Mouse (Mus musculus): ENCODE data around the gene Bcat1. TPM values are rescaled to one million over a fixed set of nuclear protein-coding genes. Genes with fewer than 3 reads are reported as not detected.

The Bcat1 gene
- polyA plus RNA-seq, 1 experiment = not detected

DNA sequence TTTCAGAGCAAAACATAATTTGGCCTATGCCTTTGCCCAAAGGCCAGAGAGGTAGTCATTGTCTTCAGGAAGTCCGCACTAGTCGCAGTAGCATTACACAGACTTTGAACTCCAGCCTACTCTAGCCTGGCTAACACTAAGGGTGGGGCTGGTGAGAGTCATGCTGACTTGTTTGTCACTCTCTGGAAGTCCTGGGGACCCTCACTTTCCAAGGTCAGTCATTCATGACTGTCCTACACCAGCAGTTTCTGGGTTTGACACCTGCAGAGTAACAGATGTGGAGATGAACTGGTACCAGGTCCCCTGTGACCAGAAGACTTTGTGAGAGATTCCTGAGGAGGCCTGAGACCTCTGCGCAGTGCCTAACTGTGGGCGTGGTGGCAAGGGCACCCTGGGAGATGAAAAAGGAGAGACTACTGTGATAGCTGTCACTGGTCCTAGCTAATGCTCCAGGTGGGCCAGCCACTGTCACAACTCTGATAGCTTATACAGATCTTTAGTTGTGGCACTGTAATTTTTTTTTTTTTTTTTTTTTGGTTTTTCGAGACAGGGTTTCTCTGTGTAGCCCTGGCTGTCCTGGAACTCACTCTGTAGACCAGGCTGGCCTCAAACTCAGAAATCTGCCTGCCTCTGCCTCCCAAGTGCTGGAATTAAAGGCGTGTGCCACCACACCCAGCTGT, 30.3 kb upstream of the Bcat1 start:
- TF ChIP-seq GATA1 (IDR thresholded peaks at IDR 0.05; ENCODE audit: low read length) = no peak

GRCm38 (mm10) chr6:145105439-145105838, 29.5 kb upstream of the Bcat1 start:
- no peak for TF ChIP-seq GATA1 (IDR thresholded peaks at IDR 0.05; ENCODE audit: low read length)

- no peak for TF ChIP-seq GATA1 (IDR thresholded peaks at IDR 0.05; ENCODE audit: low read length)
These were observed 28.4 kb upstream of the Bcat1 start for GRCm38 (mm10) chr6:145104241-145104939.

DNA sequence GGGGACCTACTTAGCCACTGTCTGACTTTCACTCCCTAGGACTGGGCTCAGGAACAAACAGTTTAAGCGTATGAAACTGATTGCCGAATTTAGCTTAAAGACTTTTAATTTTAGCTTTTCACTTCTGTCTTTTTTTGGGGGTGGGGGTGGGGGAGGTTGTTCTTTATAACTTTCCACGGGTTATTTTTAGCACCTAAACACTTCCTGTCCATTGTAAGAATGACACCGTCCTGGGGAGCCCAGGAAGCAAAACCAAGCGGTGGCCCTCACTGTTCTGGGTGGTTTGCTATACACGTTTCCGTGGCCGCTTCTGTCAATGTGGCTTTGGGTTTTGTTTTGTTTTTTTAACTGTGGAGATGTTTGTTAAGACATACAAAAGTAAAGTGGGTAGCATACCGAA, 24.9 kb upstream of the Bcat1 start:
- no peak for TF ChIP-seq GATA1 (IDR thresholded peaks at IDR 0.05; ENCODE audit: low read length)

GRCm38 (mm10) chr6:145094431-145094830, 18.4 kb upstream of the Bcat1 start:
- TF ChIP-seq GATA1 (IDR thresholded peaks at IDR 0.05; ENCODE audit: low read length) = no peak

- TF ChIP-seq GATA1 (IDR thresholded peaks at IDR 0.05; ENCODE audit: low read length) = no peak
These were observed 16.0 kb upstream of the Bcat1 start for GRCm38 (mm10) chr6:145091998-145092397.

GRCm38 (mm10) chr6:145090928-145091327, 14.9 kb upstream of the Bcat1 start:
- TF ChIP-seq GATA1 (IDR thresholded peaks at IDR 0.05; ENCODE audit: low read length) = no peak

GRCm38 (mm10) chr6:145090201-145090863, 14.3 kb upstream of the Bcat1 start:
- TF ChIP-seq GATA1 (IDR thresholded peaks at IDR 0.05; ENCODE audit: low read length) = no peak

DNA sequence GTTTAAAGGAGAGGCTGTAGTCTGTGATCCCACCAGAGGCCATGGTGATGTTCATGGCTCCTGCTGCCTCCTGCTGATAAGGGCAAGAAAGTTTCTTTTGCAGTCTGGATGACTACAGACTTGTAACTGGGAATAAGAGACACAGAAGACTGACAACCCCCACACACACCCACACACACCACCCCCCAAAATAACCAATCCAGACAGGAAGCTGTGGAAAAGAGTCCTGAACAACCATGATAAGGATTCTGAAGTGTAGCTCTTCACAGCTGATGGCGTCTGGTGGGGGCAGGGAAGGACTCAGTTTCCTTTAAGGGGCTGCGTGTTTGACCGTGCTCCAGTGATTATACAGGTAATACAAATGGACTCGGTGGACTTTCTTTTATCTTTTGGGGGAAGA, 13.4 kb upstream of the Bcat1 start:
- no peak for TF ChIP-seq GATA1 (IDR thresholded peaks at IDR 0.05; ENCODE audit: low read length)

- no peak for TF ChIP-seq GATA1 (IDR thresholded peaks at IDR 0.05; ENCODE audit: low read length)
These were observed 12.6 kb upstream of the Bcat1 start for GRCm38 (mm10) chr6:145088451-145089113.

- no peak for TF ChIP-seq GATA1 (IDR thresholded peaks at IDR 0.05; ENCODE audit: low read length)
These were observed 8.5 kb upstream of the Bcat1 start for GRCm38 (mm10) chr6:145084343-145085117.

- TF ChIP-seq GATA1 (IDR thresholded peaks at IDR 0.05; ENCODE audit: low read length) = no peak
These were observed 5.7 kb upstream of the Bcat1 start for GRCm38 (mm10) chr6:145081721-145082120.

- TF ChIP-seq GATA1 (IDR thresholded peaks at IDR 0.05; ENCODE audit: low read length) = no peak
These were observed 3.2 kb upstream of the Bcat1 start for GRCm38 (mm10) chr6:145079087-145079759.

GRCm38 (mm10) chr6:145076286-145076685, 302 bp upstream of the Bcat1 start:
- TF ChIP-seq GATA1 (IDR thresholded peaks at IDR 0.05; ENCODE audit: low read length) = no peak

DNA sequence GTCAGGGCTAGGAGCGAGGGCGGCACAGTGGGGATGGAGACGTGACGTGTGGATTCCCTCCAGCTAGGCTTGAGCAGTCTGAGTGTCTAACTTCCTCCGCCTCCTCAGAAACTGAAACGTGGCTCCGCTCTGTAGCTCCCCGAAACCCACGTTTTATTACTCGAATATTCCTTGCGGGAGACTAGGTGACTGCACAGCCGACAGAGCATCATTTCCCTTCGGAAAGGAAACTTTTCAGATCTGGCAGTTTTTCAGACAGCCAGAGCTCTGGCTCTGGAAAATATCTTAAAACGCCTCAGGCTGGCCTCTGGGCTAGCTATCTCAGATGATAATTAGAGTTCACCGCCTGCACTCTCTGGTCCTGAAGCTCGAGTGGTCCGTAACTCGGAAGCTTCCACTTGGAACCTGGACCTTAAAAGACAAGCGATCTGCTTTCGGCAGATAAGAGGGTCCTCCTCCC, 866 bp downstream of the Bcat1 start:
- TF ChIP-seq GATA1 (IDR thresholded peaks at IDR 0.05; ENCODE audit: low read length) = no peak
